Mouse (Mus musculus): ENCODE measurements at regions not wholly inside any gene's neighbourhood (a gene's known extent, or its start where the extent isn't known, plus 50 kb on each side); places are given as distances from the start of the nearest gene placed in this dataset.

DNA sequence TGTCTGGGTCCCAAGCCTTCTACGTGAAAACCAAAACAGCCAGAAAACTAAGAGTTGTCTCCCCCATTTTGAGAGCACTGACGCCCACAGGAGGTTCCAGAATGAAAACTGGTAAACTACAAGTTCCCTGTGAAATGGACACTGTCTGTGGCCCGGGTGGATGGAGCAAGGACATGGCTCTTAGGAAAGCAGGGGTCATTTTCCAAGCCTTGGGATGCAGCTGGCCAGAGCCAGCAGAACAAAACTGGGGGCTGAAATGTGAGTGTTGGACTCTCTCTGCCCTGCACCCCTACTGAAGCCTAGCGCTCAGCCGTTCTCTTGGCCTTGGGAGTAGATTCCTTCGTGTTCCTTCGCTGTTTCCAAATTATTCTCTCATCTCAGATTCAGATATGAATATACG is 184.7 kb upstream of the Dapk1 start:
- no peak overlapping the region for H3K4me3 ChIP-seq (ENCODE audit: low read length)
- DNase-seq (ENCODE audit: low spot score) (no peak), ATAC-seq (no peak)
- no peaks in the 10 kb centered on the region for H3K27me3 ChIP-seq (ENCODE audit: insufficient read depth, low read length)
- H3K4me1 ChIP-seq (ENCODE audit: insufficient read depth, low read length) = 0 out of 2 replicates have a peak, but pooled peaks cover 5% of the 10 kb centered on the region
- H3K36me3 ChIP-seq (ENCODE audit: insufficient read depth, low read length) = no peaks in the 10 kb centered on the region
- no peak overlapping the region for H3K9ac ChIP-seq (replicated peaks; ENCODE audit: low read length)
- WGBS = 85% methylated on average over 8 of the region's 8 CpGs
- no peaks in the 10 kb centered on the region for H3K9me3 ChIP-seq (ENCODE audit: low read length)
- no peak overlapping the region for H3K27ac ChIP-seq
- H3K4me2 ChIP-seq (ENCODE audit: low read depth, low read length) = no peak overlapping the region
- no peak for TF ChIP-seq CTCF (IDR thresholded peaks at IDR 0.05; ENCODE audit: low read depth)

DNA sequence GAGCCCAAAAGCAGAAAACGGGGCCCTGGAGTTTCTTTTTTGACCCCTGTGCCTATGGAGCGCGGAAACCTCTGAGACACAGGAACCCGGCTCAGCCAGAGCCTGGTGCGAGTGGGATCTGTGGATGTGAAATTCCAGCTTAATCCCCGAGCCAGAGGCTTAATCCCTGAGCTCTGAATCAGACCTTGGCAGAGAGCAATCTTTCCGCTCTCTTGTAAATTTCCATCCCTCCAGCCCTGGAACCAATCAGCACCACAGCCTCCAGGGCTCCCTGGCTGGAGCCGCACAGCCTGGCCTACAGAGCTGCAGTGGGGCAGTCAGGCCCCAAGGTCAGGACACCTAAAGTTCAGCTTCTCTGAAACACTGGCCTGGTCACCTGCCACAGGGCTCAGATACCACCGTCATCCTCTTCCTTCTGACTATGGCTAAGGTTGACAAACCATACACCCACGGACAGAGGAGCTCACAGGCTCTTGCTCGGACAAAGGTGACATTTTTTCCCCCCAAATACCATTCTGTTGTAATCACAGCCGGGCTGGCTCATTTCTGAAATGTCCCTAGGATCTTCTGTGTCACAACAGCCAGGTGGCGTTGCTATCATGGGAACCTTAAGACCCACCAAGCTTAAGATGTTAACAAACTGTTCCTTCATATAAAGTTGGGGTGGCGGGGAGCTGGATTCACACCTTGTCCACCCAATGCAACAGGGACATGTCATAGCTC is 184.2 kb upstream of the Dapk1 start:
- Histone ChIP-seq H3K9me3 (ENCODE audit: low read length) (no peaks in the 10 kb centered on the region), H3K36me3 (ENCODE audit: insufficient read depth, low read length) (no peaks in the 10 kb centered on the region), H3K4me2 (ENCODE audit: low read depth, low read length) (no peak overlapping the region), H3K27ac (no peak overlapping the region), H3K27me3 (ENCODE audit: insufficient read depth, low read length) (no peaks in the 10 kb centered on the region), H3K9ac (replicated peaks; ENCODE audit: low read length) (no peak overlapping the region), H3K4me3 (ENCODE audit: low read length) (no peak overlapping the region), H3K4me1 (ENCODE audit: insufficient read depth, low read length) (0 out of 2 replicates have a peak, but pooled peaks cover 5% of the 10 kb centered on the region)
- no peak for ATAC-seq
- 77% methylated on average over 14 of the region's 14 CpGs for WGBS
- no peak for DNase-seq (ENCODE audit: low spot score)
- TF ChIP-seq CTCF (IDR thresholded peaks at IDR 0.05; ENCODE audit: low read depth) = no peak

DNA sequence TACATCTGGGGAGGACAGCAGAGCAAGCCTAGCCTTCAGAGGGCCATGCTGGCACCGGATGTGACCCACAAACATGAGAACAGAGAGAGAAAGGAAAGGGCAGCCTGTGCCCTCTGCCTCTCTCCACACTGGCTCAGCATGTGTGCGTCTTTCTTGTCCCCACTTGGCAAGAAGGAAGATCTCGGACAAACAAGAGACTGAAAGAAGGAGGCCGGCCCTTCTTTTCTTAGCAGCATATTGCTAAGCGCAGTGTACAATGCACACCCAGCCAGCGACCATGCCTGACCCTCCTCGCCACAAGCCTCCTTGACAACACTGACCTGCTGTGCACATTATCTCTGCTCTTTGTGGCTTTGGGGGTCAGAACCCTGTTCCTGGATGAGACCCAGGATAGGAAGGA is 181.4 kb upstream of the Dapk1 start:
- Histone ChIP-seq H3K27me3 (ENCODE audit: insufficient read depth, low read length) (no peaks in the 10 kb centered on the region), H3K9ac (replicated peaks; ENCODE audit: low read length) (no peak overlapping the region), H3K27ac (no peak overlapping the region), H3K9me3 (ENCODE audit: low read length) (no peaks in the 10 kb centered on the region), H3K4me2 (ENCODE audit: low read depth, low read length) (no peak overlapping the region), H3K36me3 (ENCODE audit: insufficient read depth, low read length) (no peaks in the 10 kb centered on the region), H3K4me3 (ENCODE audit: low read length) (no peak overlapping the region), H3K4me1 (ENCODE audit: insufficient read depth, low read length) (0 out of 2 replicates have a peak, but pooled peaks cover 5% of the 10 kb centered on the region)
- DNase-seq (ENCODE audit: low spot score) (peak; percentile 20), ATAC-seq (peak; percentile 64)
- no peak for TF ChIP-seq CTCF (IDR thresholded peaks at IDR 0.05; ENCODE audit: low read depth)
- 20% methylated on average over 7 of the region's 7 CpGs for WGBS

DNA sequence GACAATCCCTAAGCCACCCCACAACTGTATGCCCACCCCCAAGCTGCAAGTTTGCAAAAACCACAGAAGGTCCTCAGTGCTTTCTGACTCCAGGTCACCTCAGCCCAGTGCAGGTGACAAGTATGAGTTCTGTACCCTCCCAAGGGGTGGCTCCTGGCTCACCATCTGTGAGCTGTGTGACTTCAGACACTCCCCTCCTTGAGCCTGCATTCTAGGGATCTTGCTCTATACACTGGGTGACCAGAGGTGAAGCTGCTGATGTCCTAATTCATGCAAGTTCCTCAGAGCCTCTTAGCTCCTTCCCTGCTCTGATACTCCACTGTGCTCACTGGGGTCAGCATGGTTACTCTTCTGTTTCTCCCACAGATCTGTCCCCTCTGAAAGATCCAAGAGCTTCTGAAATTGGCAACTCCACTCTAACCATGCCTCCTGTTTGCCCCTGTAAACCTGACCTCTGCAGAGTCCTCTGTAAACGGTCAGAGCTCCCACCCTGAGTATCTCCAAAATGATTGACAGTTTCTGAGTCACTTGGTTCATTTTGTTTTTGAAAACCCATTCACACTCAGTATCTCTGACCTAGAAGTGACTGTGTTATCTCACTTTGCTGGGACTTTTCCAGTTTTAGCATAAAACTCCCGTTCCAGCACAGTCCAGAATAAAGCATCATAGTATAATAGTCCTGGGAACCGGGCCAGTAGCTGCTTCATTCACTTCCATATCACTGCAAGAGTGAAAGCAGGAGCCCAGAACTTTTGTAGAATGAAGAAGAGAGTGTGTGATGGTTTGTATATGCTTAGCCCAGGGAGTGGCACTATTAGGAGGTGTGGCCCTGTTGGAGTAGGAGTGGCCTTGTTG is 180.7 kb upstream of the Dapk1 start:
- DNase-seq (ENCODE audit: low spot score) (no peak), ATAC-seq (no peak)
- Histone ChIP-seq H3K27me3 (ENCODE audit: insufficient read depth, low read length) (no peaks in the 10 kb centered on the region), H3K9me3 (ENCODE audit: low read length) (no peaks in the 10 kb centered on the region), H3K27ac (no peak overlapping the region), H3K4me2 (ENCODE audit: low read depth, low read length) (no peak overlapping the region), H3K9ac (replicated peaks; ENCODE audit: low read length) (no peak overlapping the region), H3K4me1 (ENCODE audit: insufficient read depth, low read length) (0 out of 2 replicates have a peak, but pooled peaks cover 5% of the 10 kb centered on the region), H3K4me3 (ENCODE audit: low read length) (no peak overlapping the region), H3K36me3 (ENCODE audit: insufficient read depth, low read length) (no peaks in the 10 kb centered on the region)
- TF ChIP-seq CTCF (IDR thresholded peaks at IDR 0.05; ENCODE audit: low read depth) = no peak
- 40% methylated on average over 3 of the region's 3 CpGs for WGBS

DNA sequence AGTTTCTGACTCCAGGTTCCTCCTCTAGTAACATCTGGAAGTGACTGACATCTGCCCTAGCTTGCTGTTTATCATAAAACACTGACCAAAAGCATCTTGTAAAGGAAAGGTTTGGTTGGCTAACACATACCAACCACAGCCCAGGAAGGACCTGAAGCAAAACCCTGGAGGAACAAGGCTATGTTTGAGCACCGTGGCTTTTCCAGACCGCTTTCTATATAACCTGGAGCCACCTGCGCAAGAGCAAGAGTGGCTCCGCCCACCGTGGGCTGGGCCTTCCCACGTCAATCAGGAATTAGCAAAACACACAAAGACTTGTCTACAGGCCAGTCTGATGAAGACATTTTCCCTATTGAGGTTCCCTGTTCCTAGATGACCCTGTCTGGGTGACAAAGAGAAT is 177.5 kb upstream of the Dapk1 start:
- Histone ChIP-seq H3K4me2 (ENCODE audit: low read depth, low read length) (no peak overlapping the region), H3K9me3 (ENCODE audit: low read length) (no peaks in the 10 kb centered on the region), H3K9ac (replicated peaks; ENCODE audit: low read length) (no peak overlapping the region), H3K4me1 (ENCODE audit: insufficient read depth, low read length) (0 out of 2 replicates have a peak, but pooled peaks cover 5% of the 10 kb centered on the region), H3K36me3 (ENCODE audit: insufficient read depth, low read length) (no peaks in the 10 kb centered on the region), H3K27me3 (ENCODE audit: insufficient read depth, low read length) (no peaks in the 10 kb centered on the region), H3K4me3 (ENCODE audit: low read length) (no peak overlapping the region), H3K27ac (no peak overlapping the region)
- TF ChIP-seq CTCF (IDR thresholded peaks at IDR 0.05; ENCODE audit: low read depth) = no peak
- 74% methylated on average over 6 of the region's 6 CpGs for WGBS
- no peak for DNase-seq (ENCODE audit: low spot score)
- ATAC-seq = no peak

DNA sequence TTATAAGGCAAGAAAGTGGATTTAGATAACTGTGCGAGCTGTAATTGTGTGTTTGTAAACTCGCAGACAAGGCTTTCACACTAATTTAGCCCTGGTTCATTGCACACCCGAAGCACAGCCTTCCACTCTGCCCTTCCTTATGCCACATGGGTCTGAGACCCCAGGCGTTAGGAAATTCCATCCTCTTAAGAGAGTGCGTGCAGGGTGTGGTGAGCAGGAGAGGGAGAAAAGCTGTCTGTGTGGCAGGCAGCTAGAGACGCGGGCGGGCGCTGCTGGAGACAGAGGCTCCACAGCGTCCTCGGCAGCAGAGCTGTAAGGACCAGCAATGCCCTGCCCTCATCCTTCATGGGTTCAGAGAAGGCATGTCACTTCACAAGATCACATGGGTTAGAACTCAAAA is 176.6 kb upstream of the Dapk1 start:
- Histone ChIP-seq H3K9me3 (ENCODE audit: low read length) (no peaks in the 10 kb centered on the region), H3K36me3 (ENCODE audit: insufficient read depth, low read length) (no peaks in the 10 kb centered on the region), H3K9ac (replicated peaks; ENCODE audit: low read length) (no peak overlapping the region), H3K27me3 (ENCODE audit: insufficient read depth, low read length) (no peaks in the 10 kb centered on the region), H3K4me1 (ENCODE audit: insufficient read depth, low read length) (0 out of 2 replicates have a peak, but pooled peaks cover 5% of the 10 kb centered on the region), H3K4me3 (ENCODE audit: low read length) (no peak overlapping the region), H3K27ac (no peak overlapping the region), H3K4me2 (ENCODE audit: low read depth, low read length) (no peak overlapping the region)
- TF ChIP-seq CTCF (IDR thresholded peaks at IDR 0.05; ENCODE audit: low read depth) = no peak
- 52% methylated on average over 11 of the region's 11 CpGs for WGBS
- DNase-seq (ENCODE audit: low spot score) = no peak
- no peak for ATAC-seq

Measured in hindbrain, postnatal 0 days (tissue).